Mouse (Mus musculus) lung, adult 2 months (tissue): ENCODE data around the gene Kdm4b. TPM values are rescaled to one million over a fixed set of nuclear protein-coding genes. Genes with fewer than 3 reads are reported as not detected.

Experiments used
- DNase-seq: peaks from one replicate; pipeline ENCODE4 v3.0.0; 2022
- H3K4me1 ChIP-seq: fragments of 200-500 bp; 2 replicates; pipeline ENCODE4 v1.6.1; 2011; ENCODE audit warnings: low read length; ENCODE audit not compliant: control insufficient read depth, insufficient read depth
- H3K4me3 ChIP-seq: fragments of 200-500 bp; replicated peaks from 2 replicates; pipeline ENCODE3; 2011; ENCODE audit warnings: low read depth, mild to moderate bottlenecking, control low read depth, low read length; ENCODE audit errors: extremely low read depth
- CTCF ChIP-seq: fragments of 200-500 bp; IDR thresholded peaks from 2 replicates; pipeline ENCODE4 v1.5.1; 2011; ENCODE audit warnings: mild to moderate bottlenecking, low read length, control low read depth; ENCODE audit not compliant: insufficient read depth
- POLR2A ChIP-seq: fragments of 200-500 bp; IDR thresholded peaks from 2 replicates; pipeline ENCODE4 v1.6.1; 2011; ENCODE audit warnings: low read depth, mild to moderate bottlenecking, control low read depth, low read length, borderline replicate concordance; ENCODE audit errors: extremely low read depth
- WGBS: fragments of 180-500 bp; shearing (Covaris S2); methylation state at CpG from one replicate; pipeline ENCODE4 v1.1.7; 2018; 5-methylcytosine and 5-hydroxymethylcytosine counted together
- polyA plus RNA-seq: library from polyadenylated mRNA; depleted of rRNA; stranded (reverse); fragments of >200 nt; gene quantifications from 2 replicates; pipeline ENCODE4 v1.2.3, GENCODE M21; 2012

Kdm4b gene
- polyA plus RNA-seq, 1 experiment: 39.9 TPM

DNA sequence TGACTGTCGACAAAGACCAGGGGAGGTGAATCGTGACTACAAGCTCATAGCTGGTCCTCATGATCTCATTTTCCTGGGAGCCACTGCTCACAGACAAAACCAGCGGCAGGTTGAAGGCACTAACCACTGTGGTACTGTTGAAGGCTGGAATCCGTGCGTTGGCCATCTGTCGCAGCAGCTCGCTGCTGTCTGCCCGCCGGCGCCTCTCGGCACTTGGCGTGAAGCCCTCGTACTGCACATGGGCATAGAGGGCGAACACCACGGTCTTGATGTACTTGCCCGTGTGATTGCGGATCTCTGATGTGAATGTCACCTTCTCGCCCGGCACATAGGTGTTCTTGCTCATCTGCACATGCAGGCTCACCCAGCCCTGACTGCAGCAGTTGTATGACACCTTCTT lies 31.6 kb upstream of the Kdm4b start:
- H3K4me3 ChIP-seq: no peak overlapping the region
- WGBS: 89% methylated on average over 19 of the region's 19 CpGs
- TF ChIP-seq CTCF (no peak), POLR2A (no peak)
- peaks cover 3% of the 10 kb centered on the region for H3K4me1 ChIP-seq
- no peak for DNase-seq

- H3K4me3 ChIP-seq: no peak overlapping the region
- peaks cover 3% of the 10 kb centered on the region for H3K4me1 ChIP-seq
- no peak for DNase-seq
- WGBS: 77% methylated on average over 1 of the region's 1 CpGs
- TF ChIP-seq CTCF: no peak
- TF ChIP-seq POLR2A: no peak
Measured at GRCm38 (mm10) chr17:56296201-56296600, 29.7 kb upstream of the Kdm4b start.

GRCm38 (mm10) chr17:56298238-56298637 lies 27.6 kb upstream of the Kdm4b start:
- TF ChIP-seq CTCF (no peak), POLR2A (no peak)
- Histone ChIP-seq H3K4me3 (no peak overlapping the region), H3K4me1 (no peaks in the 10 kb centered on the region)
- whole genome bisulfite sequencing: 86% methylated on average over 1 of the region's 1 CpGs
- no peak for DNase-seq

DNA sequence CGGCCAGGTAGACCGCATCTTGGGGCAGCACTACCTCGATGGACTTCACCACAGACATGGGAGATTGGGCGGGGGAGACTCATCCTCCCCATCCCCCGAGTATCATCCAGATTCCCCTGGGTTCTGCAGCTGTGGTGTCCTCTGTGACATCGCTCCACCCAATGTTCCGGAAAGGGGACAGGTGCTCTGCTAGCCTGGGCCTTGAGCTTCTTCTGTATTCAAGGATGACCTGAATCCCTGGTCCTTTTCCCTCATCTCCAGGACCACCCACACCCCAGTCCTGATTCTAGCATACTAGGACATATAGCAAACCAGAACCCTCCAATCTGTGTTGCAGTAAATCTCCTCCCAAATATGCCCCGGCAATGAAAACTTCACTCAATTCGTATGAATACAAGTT lies 25.7 kb upstream of the Kdm4b start, which contains the start of gene Arrdc5:
Arrdc5 (minus strand) TSS at position 101 of the 400 bp plus-strand sequence.
- Histone ChIP-seq H3K4me3 (no peak within 1 kb of the TSS), H3K4me1 (0 out of 2 replicates have a peak, but pooled peaks cover 2% of the 10 kb centered on the region)
- TF ChIP-seq POLR2A (no peak), CTCF (no peak)
- no peak for DNase-seq
- WGBS: 90% methylated on average over 9 of the region's 9 CpGs

GRCm38 (mm10) chr17:56302363-56302996 lies 23.4 kb upstream of the Kdm4b start:
- 35% methylated on average over 13 of the region's 13 CpGs for WGBS
- H3K4me3 ChIP-seq: no peak overlapping the region
- no peak for DNase-seq
- TF ChIP-seq CTCF (no peak), POLR2A (no peak)
- H3K4me1 ChIP-seq: 0 out of 2 replicates have a peak, but pooled peaks cover 2% of the 10 kb centered on the region

DNA sequence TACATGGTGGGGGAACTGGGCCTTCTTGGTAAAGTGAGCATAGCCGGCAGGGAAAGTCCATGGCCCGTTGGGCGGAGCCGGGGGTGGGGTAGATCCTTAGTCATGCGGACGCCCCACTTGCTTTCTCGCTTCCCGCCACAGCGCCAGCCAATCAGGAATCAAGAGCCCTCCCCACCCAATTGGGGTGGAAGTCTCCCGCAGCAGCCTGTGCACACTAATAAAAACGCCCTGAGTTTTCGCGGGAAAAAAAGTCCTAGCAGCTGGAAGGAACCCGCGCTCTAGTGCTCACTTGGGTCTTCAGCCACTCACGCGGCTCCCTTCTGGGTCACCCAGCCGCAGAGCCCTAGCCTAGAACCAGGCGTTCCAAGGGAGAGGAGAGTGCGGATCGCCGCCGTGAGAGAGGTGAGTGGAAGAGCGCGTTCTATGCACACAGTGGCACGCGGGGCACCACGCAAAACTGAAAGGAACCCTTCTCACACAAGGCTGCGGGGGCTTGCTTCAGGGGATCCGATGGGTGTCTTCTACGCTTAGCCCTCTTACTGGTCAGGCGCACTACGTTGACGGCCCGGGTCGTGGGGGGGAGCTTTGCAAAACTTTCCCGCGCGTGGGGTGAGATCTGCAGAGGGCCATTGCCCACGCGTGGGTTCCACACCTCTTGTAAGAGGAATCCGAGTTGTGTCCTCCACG lies 22.6 kb upstream of the Kdm4b start, which contains the start of gene Uhrf1:
Uhrf1 (plus strand) TSS at position 162 of the 687 bp plus-strand sequence.
- WGBS: under 1% methylated on average over 43 of the region's 43 CpGs
- no peak for TF ChIP-seq CTCF
- TF ChIP-seq POLR2A: no peak
- Histone ChIP-seq H3K4me1 (0 out of 2 replicates have a peak, but pooled peaks cover 2% of the 10 kb centered on the region), H3K4me3 (peak within 1 kb of the TSS; percentile 77)
- DNase-seq: peak; percentile 40

GRCm38 (mm10) chr17:56303847-56304586 lies 21.8 kb upstream of the Kdm4b start:
- TF ChIP-seq CTCF (no peak), POLR2A (no peak)
- DNase-seq: peak; percentile 94
- peak overlapping the region; percentile 77 for H3K4me3 ChIP-seq
- WGBS: under 1% methylated on average over 68 of the region's 68 CpGs
- H3K4me1 ChIP-seq: 0 out of 2 replicates have a peak, but pooled peaks cover 2% of the 10 kb centered on the region

DNA sequence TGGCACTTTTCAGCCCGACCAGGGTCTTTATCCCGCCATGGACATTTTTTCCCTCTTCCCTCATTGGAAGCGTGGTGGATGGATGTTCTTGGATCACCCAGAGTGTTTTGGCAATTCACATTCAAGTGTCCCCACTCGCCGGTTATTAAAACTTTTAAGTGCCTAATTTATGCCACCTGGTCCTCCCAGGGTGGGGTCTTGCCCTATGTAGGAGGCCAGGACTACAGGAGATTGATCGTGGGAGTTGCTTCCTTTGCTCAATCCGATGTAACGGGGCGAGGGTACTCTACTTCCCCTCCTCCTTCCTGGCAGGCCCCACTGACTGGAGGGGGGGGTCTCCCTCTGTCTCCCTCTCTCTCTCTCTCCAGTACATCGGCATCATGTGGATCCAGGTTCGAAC lies 21.1 kb upstream of the Kdm4b start:
- TF ChIP-seq POLR2A (no peak), CTCF (no peak)
- Histone ChIP-seq H3K4me1 (0 out of 2 replicates have a peak, but pooled peaks cover 2% of the 10 kb centered on the region), H3K4me3 (no peak overlapping the region)
- 12% methylated on average over 11 of the region's 11 CpGs for WGBS
- no peak for DNase-seq

DNA sequence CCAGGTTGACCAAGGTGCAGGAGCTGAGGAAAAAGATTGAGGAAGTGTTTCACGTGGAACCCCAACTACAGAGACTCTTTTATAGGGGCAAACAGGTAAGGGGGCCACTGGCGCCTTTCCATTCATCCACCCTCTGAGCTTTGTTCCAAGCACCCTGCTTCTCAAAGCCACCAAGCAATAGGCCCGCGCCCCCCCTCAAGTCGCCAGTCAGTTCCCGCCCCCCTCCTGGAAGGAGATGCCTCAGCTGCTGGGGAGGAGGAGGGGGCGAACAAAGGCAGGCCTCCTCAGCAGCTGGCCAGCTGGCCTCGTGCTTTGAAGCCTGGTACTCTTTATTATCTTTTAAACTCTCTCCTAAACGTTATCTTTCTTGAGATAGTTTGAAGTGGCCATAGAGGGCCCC lies 20.7 kb upstream of the Kdm4b start:
- DNase-seq: no peak
- 33% methylated on average over 9 of the region's 9 CpGs for WGBS

More for the DNA sequence above, 20.7 kb upstream of the Kdm4b start:
- Histone ChIP-seq H3K4me1 (0 out of 2 replicates have a peak, but pooled peaks cover 2% of the 10 kb centered on the region), H3K4me3 (no peak overlapping the region)
- no peak for TF ChIP-seq CTCF
- TF ChIP-seq POLR2A: no peak
